Mouse (Mus musculus) heart, embryonic 10.5 days (tissue): Measurements from ENCODE around the gene Lrch4. TPM values are rescaled to one million over a fixed set of nuclear protein-coding genes. Genes with fewer than 3 reads are reported as not detected.

ENCODE experiments used
- DNase-seq: peaks from one replicate; pipeline ENCODE4 v3.0.0-alpha.2; 2017; ENCODE audit warnings: low spot score
- H3K27ac ChIP-seq: fragments of 300-500 bp; sonication (generic); 2 replicates; pipeline ENCODE4 v1.5.1; 2016; ENCODE audit warnings: mild to moderate bottlenecking
- H3K27me3 ChIP-seq: fragments of 300-500 bp; sonication (generic); 2 replicates; pipeline ENCODE4 v1.6.1; 2016; ENCODE audit warnings: mild to moderate bottlenecking; ENCODE audit not compliant: poor library complexity, insufficient read depth, severe bottlenecking
- H3K36me3 ChIP-seq: fragments of 300-500 bp; sonication (generic); 2 replicates; pipeline ENCODE4 v1.6.1; 2016; ENCODE audit warnings: mild to moderate bottlenecking, moderate library complexity
- H3K4me1 ChIP-seq: fragments of 300-500 bp; sonication (generic); 2 replicates; pipeline ENCODE4 v1.6.1; 2016; ENCODE audit warnings: mild to moderate bottlenecking
- H3K4me3 ChIP-seq: fragments of 300-500 bp; sonication (generic); 2 replicates; pipeline ENCODE4 v1.5.1; 2016; ENCODE audit warnings: mild to moderate bottlenecking, moderate library complexity
- H3K9me3 ChIP-seq: fragments of 300-500 bp; sonication (generic); 2 replicates; pipeline ENCODE4 v1.6.1; 2016; ENCODE audit warnings: mild to moderate bottlenecking, moderate library complexity
- WGBS: fragments of 180-500 bp; shearing (Covaris S2); methylation state at CpG from one replicate; pipeline ENCODE4 v1.1.7; 2016; 5-methylcytosine and 5-hydroxymethylcytosine counted together
- polyA plus RNA-seq: library from polyadenylated mRNA; unstranded; fragments of >200 nt; fragmentation: Nextera tagmentation; extraction: Ambion mirVana; gene quantifications from 2 replicates; pipeline ENCODE4 v1.2.1, GENCODE M21; 2016

The Lrch4 gene
- polyA plus RNA-seq, 1 experiment from 2014 or later, result 23.3 TPM

DNA sequence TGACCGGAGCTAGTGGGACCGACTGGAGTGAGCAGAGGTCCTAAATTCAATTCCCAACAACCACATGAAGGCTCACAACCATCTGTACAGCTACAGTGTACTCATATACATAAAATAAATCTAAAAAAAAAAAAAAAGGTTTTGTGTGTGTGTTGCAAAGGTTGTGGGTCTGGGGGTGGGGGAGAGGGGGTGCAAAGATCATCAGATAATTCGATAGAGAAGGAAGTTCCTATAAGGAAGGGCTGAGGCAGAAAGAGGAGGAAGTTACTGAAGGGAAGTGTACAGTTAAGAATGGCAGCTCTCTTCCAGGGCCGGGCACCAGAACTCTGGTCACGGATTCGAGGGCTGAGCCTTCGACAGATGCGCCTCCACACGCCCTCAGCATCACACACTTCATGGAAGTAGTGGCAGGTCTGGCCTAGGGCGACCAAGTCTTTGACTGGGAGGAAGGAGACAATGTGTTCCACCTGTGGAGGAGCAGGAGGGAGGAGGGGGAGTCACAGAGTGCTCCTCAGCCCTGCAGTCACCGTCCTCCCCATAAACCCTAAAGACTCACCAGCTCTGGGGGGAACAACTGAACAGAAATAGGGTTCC lies 4.9 kb upstream of the Lrch4 start:
- no peak for DNase-seq
- Histone ChIP-seq H3K9me3 (no peaks in the 10 kb centered on the region), H3K27ac (no peak overlapping the region), H3K4me1 (peaks cover 6% of the 10 kb centered on the region), H3K36me3 (no peaks in the 10 kb centered on the region), H3K27me3 (peaks cover 5% of the 10 kb centered on the region; the same call in 1 of the 2 replicates), H3K4me3 (no peak overlapping the region)
- 80% methylated on average over 11 of the region's 11 CpGs for WGBS

- Histone ChIP-seq H3K27me3 (no peaks in the 10 kb centered on the region), H3K36me3 (peaks cover under 1% of the 10 kb centered on the region; the same call in 1 of the 2 replicates), H3K9me3 (no peaks in the 10 kb centered on the region), H3K27ac (peak overlapping the region; percentile 92), H3K4me3 (peak overlapping the region; percentile 75), H3K4me1 (peaks cover 33% of the 10 kb centered on the region)
- no peak for DNase-seq
- 5% methylated on average over 9 of the region's 9 CpGs for WGBS
These were observed 930 bp upstream of the Lrch4 start for GRCm38 (mm10) chr5:137627991-137628390.

- 0% methylated on average over 23 of the region's 23 CpGs for WGBS
- DNase-seq, result peak; percentile 86
- Histone ChIP-seq H3K36me3 (peaks cover 13% of the 10 kb centered on the region), H3K27me3 (no peaks in the 10 kb centered on the region), H3K4me3 (peak overlapping the region; percentile 75), H3K4me1 (peaks cover 33% of the 10 kb centered on the region), H3K27ac (peak overlapping the region; percentile 92), H3K9me3 (no peaks in the 10 kb centered on the region)
These were observed 393 bp downstream of the Lrch4 start for GRCm38 (mm10) chr5:137629306-137629721.

DNA sequence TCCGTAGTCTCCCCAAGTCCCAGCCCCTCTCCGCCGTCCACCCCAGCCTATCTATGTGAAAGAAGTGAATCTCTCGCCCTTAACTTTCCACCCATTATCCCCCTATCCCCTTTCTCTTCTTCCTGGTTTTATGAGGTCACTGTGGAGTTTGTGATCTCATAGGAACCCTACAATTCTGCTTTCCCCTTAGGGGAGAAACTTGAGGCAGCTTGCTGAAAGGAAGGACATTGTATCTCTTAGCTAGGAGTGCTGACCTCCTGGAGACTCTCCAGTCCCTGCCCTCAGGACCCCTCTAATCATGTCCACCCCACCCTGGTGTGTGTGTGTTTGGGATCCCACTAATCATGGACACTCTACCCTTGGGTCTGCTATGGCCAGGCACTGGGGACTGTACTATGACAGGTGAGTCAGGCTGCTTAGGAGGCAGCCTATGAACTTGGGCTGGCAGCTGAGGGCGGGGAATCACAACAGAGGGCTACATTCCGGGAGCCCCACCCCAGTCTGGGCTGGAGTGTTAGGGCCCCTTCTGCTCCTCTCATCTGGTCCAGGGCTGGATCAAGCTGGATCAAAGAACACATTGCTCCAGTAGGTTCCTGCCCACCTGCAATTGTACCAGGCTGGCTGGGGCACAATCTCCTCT lies 1.1 kb downstream of the Lrch4 start:
- peak overlapping the region; percentile 92 for H3K27ac ChIP-seq
- WGBS, result 25% methylated on average over 6 of the region's 6 CpGs
- H3K36me3 ChIP-seq, result peaks cover 18% of the 10 kb centered on the region
- H3K9me3 ChIP-seq, result no peaks in the 10 kb centered on the region
- no peak for DNase-seq
- peaks cover 29% of the 10 kb centered on the region for H3K4me1 ChIP-seq
- H3K27me3 ChIP-seq, result no peaks in the 10 kb centered on the region
- H3K4me3 ChIP-seq, result peak overlapping the region; percentile 75

DNA sequence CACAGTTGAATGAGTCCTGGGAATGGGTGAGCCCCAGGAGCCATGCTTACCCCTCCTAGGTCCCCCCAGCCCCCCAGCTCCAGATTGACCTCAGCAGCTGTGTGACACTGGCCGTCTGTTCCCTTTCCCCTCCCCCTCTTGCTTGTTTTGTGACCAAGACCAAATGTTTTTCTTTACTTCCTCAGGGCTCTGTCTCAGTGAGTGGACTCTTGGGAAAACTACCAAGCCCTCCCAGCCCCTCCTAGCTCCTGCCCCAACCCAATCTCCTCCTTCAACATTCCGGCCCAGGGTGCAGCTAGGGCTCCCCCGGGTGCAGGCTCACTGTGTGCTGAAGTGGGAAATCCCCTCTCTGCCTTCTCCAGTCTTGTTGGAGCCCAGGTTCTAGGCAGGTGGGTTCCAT lies 1.7 kb downstream of the Lrch4 start:
- Histone ChIP-seq H3K4me1 (peaks cover 27% of the 10 kb centered on the region), H3K9me3 (no peaks in the 10 kb centered on the region)
- 29% methylated on average over 3 of the region's 3 CpGs for WGBS

DNA sequence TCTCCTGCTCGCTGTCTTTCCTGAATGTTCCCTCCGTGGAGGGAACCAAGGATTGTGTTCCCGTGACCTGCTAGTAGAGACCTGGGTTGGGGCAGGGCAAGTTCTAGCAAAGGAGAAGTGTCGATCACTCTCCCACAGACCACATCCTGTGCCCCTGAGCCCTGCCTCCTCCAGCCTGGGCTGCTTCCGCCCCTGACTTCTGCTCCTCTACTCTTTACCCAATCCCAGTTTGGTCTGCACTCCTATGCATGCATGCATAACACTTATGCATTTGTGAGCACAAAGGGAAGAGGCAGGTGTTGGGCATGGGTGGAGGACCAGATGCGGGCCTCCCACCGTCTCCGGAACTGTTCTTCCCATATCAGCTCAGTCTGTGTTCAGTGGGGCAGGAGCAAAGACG lies 2.2 kb downstream of the Lrch4 start:
- Histone ChIP-seq H3K36me3 (peaks cover 30% of the 10 kb centered on the region), H3K9me3 (no peaks in the 10 kb centered on the region), H3K4me1 (peaks cover 27% of the 10 kb centered on the region), H3K27me3 (no peaks in the 10 kb centered on the region), H3K4me3 (peak overlapping the region; percentile 19), H3K27ac (peak overlapping the region; percentile 92; the same call in 1 of the 2 replicates)
- no peak for DNase-seq
- WGBS, result 55% methylated on average over 9 of the region's 9 CpGs

More for the DNA sequence above, 1.7 kb downstream of the Lrch4 start:
- DNase-seq, result no peak
- H3K27me3 ChIP-seq, result no peaks in the 10 kb centered on the region
- peaks cover 24% of the 10 kb centered on the region for H3K36me3 ChIP-seq
- peak overlapping the region; percentile 92 for H3K27ac ChIP-seq
- H3K4me3 ChIP-seq, result peak overlapping the region; percentile 75

DNA sequence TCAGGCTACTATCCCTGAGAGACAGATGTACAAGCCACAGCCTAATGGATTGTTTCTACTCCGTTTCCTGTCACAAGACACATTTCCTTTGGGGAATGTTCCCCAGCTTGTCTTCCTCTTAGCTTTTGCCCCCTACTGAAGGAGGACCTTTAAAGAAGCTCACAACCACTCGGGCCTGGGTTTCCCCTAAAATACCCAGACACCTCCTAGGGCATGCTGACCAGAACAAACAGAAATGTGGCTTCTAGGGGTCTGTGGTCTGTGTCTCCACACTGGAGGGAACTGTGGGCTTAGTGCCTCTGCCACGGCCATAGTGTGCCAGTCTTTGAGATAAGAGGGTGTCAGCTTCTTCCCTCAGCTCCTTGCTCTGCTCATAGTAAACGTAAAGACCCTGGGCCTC lies 2.7 kb downstream of the Lrch4 start:
- Histone ChIP-seq H3K36me3 (peaks cover 34% of the 10 kb centered on the region), H3K4me3 (peak overlapping the region; percentile 19; the same call in 1 of the 2 replicates), H3K4me1 (peaks cover 27% of the 10 kb centered on the region), H3K27ac (peak overlapping the region; percentile 92; the same call in 1 of the 2 replicates), H3K27me3 (no peaks in the 10 kb centered on the region), H3K9me3 (no peaks in the 10 kb centered on the region)
- 44% methylated on average over 4 of the region's 4 CpGs for WGBS
- DNase-seq, result no peak

DNA sequence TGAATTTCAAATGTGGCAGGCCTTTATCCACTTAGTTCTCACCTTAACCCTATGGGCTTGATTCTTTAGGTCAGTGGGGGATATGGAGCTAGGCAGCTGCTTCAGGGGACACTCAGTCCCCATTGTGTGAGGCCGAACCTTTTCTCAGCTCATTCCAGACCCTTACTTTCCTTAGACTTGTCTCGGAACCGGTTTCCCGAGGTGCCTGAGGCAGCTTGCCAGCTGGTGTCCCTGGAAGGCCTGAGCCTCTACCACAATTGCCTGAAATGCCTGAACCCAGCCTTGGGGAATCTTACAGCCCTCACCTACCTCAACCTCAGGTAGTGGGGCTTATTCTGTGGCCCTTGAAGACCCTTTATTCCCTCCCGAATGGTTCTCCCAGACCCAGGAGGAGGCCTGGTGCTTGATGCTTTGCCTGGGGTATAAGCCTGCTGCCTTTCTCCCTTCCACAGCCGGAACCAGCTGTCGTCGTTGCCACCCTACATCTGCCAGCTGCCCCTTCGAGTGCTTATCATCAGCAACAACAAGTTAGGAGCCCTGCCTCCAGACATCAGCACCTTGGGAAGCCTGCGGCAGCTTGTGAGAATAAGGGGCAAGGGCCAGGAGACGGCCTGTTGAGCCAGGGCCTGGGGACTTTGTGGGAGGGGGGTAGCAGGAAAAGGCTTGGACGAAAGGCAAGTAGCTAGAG lies 4.6 kb downstream of the Lrch4 start:
- peaks cover 27% of the 10 kb centered on the region for H3K4me1 ChIP-seq
- 75% methylated on average over 12 of the region's 12 CpGs for WGBS
- no peak overlapping the region for H3K4me3 ChIP-seq
- no peak overlapping the region for H3K27ac ChIP-seq
- peaks cover 54% of the 10 kb centered on the region for H3K36me3 ChIP-seq
- no peaks in the 10 kb centered on the region for H3K9me3 ChIP-seq
- DNase-seq, result no peak
- no peaks in the 10 kb centered on the region for H3K27me3 ChIP-seq

DNA sequence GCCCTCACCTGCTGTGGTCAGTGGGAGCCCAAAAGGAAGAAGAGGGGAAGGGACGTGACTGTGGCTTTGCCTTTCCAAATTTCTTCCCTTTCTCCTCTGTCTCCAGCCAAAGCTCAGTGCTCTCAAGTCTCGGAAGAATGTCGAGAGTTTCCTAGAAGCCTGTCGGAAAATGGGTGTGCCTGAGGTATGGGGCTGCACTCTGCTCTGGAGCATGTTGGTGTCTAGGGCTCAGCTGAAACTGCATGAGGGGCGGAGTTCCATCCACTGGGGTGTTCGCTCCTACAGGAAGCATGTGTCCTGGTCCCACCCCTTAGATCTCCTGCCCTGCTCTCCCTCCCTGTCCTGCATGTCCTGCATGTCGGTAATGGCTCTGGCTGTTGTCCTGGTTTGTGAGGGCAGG lies 10.6 kb downstream of the Lrch4 start:
- H3K27ac ChIP-seq, result no peak overlapping the region
- peaks cover 20% of the 10 kb centered on the region for H3K4me1 ChIP-seq
- no peak for DNase-seq
- H3K27me3 ChIP-seq, result peaks cover 23% of the 10 kb centered on the region
- peaks cover 82% of the 10 kb centered on the region for H3K36me3 ChIP-seq
- 80% methylated on average over 7 of the region's 7 CpGs for WGBS
- no peaks in the 10 kb centered on the region for H3K9me3 ChIP-seq
- H3K4me3 ChIP-seq, result no peak overlapping the region

- DNase-seq, result no peak
- Histone ChIP-seq H3K4me3 (no peak within 1 kb of the TSS), H3K36me3 (peaks cover 68% of the 10 kb centered on the region), H3K4me1 (peaks cover 34% of the 10 kb centered on the region), H3K27me3 (peaks cover 39% of the 10 kb centered on the region), H3K9me3 (no peaks in the 10 kb centered on the region), H3K27ac (no peak within 1 kb of the TSS)
- WGBS, result 84% methylated on average over 19 of the region's 19 CpGs
These were observed 12.1 kb downstream of the Lrch4 start, which contains the start of gene Sap25 for GRCm38 (mm10) chr5:137641054-137641453. Gene Sap25 (plus strand): TSS chr5:137641334.

DNA sequence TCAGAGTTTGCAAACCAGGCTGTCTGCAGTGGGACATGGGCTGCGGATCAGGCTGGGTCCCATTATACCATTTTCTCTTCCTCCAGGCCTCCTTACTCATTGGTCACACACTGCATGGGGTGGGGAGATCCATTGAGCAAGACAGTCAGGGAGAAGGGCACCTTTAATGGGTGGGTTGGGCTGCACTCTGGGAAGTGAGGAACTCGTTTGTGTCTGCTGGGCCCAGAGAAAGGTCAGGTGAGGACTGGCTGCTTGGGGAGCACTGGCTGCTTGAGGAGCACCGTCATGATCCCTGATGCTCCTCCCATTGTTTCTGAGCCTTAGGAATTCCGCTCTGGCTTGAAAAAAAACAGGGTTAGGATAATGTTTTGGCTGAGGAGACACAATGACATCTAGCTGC lies 14.0 kb downstream of the Lrch4 start:
- Histone ChIP-seq H3K27me3 (peaks cover 55% of the 10 kb centered on the region), H3K36me3 (peaks cover 49% of the 10 kb centered on the region), H3K27ac (no peak overlapping the region)

DNA sequence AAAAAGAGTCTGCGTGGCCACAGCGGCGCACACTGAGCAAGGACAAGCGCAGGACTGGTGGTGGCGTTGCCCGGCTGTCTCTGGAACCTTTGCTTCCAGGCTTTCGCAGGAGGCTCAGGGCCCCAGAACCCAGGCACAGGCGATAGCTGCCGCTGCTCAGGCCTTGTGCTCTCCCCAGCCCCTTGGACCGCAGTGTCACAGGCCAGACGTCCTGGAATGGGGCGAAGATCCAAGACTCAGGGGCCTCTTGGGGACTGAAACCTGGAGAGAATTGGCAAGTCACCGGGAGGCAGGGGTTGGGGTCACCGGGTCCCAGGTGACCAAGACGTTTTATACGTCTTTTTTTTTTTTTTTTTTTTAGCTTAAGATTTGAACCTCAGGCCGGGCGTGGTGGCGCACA lies 15.6 kb downstream of the Lrch4 start:
- Histone ChIP-seq H3K36me3 (peaks cover 34% of the 10 kb centered on the region), H3K4me3 (peak overlapping the region; percentile 36), H3K27ac (peak overlapping the region; percentile 37; the same call in 1 of the 2 replicates), H3K4me1 (peaks cover 54% of the 10 kb centered on the region), H3K27me3 (peaks cover 55% of the 10 kb centered on the region), H3K9me3 (no peaks in the 10 kb centered on the region)
- WGBS, result 28% methylated on average over 19 of the region's 19 CpGs
- DNase-seq, result no peak

More for the DNA sequence above, 14.0 kb downstream of the Lrch4 start:
- WGBS, result 53% methylated on average over 4 of the region's 4 CpGs
- Histone ChIP-seq H3K4me1 (peaks cover 42% of the 10 kb centered on the region), H3K4me3 (no peak overlapping the region), H3K9me3 (no peaks in the 10 kb centered on the region)
- no peak for DNase-seq

- Histone ChIP-seq H3K4me1 (peaks cover 54% of the 10 kb centered on the region), H3K4me3 (peak overlapping the region; percentile 58), H3K27ac (peak overlapping the region; percentile 11; the same call in 1 of the 2 replicates), H3K27me3 (peaks cover 55% of the 10 kb centered on the region), H3K36me3 (peaks cover 27% of the 10 kb centered on the region), H3K9me3 (no peaks in the 10 kb centered on the region)
- 3% methylated on average over 44 of the region's 44 CpGs for WGBS
- DNase-seq, result no peak
These were observed 16.2 kb downstream of the Lrch4 start for GRCm38 (mm10) chr5:137645091-137645651.
